Mouse (Mus musculus): ENCODE measurements around the gene Gins2. TPM values are rescaled to one million over a fixed set of nuclear protein-coding genes. Genes with fewer than 3 reads are reported as not detected.

The Gins2 gene
- 11.2 TPM for polyA plus RNA-seq (2012; fragmentation: generic; extraction: Trizol)

- Histone ChIP-seq H3K4me3 (peak within 1 kb of the TSS; percentile 31), H3ac (ENCODE audit: control insufficient read depth, insufficient read length) (peak within 1 kb of the TSS; percentile 0), H3K79me2 (ENCODE audit: control insufficient read depth, insufficient read depth) (peaks cover 5% of the 10 kb centered on the region), H3K36me3 (ENCODE audit: control insufficient read depth, insufficient read depth) (no peaks in the 10 kb centered on the region), H3K4me2 (ENCODE audit: low read depth) (peak within 1 kb of the TSS; percentile 97), H3K27me3 (ENCODE audit: control insufficient read depth, insufficient read depth, insufficient read length) (peaks cover 7% of the 10 kb centered on the region)
- no peak for TF ChIP-seq MYOD1 (IDR thresholded peaks at IDR 0.05; ENCODE audit: control insufficient read depth in 1 of 3, insufficient read length in 2 of 3, low read depth in 2 of 3)
- TF ChIP-seq POLR2A (IDR thresholded peaks at IDR 0.05; ENCODE audit: insufficient read length, low read depth): peak; percentile 65
- no peak for TF ChIP-seq POLR2AphosphoS2 (IDR thresholded peaks at IDR 0.05; ENCODE audit: insufficient read length, low read depth)
- peak; percentile 93 for TF ChIP-seq E2F4 (IDR thresholded peaks at IDR 0.05; ENCODE audit: insufficient read depth)
- peak; percentile 95 for TF ChIP-seq SRF (IDR thresholded peaks at IDR 0.05; ENCODE audit: control insufficient read depth, insufficient read length, low read depth)
Observed at GRCm38 (mm10) chr8:120588908-120589771, at the start of gene Gins2. Gins2 (minus strand) TSS chr8:120589304.

DNA sequence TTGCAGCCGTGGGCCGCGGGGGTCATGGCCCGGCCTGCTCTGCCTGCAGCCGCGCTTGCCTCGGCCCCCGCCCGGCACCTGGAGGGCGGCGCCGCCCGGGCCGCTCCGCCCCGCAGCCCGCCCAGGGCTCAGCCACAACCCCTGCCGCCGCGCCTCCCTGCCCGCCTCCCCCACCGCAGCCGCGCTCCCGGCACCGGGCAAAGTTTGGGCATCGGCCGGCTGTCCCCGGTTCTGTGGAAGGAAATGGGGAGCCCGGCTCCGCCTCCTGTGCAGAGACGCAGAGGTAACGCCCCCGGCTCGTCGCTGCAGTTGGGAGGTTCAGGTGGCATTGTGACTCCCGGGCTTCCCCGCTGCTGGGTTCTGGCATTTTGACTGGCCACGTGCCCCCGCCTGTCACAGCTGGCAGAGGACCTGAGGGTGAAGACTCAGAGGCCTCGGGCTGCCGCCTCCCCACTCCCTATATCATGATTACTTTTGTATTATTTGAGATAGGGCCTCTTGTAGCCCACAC is 45.3 kb upstream of the Gins2 start:
- Histone ChIP-seq H3ac (ENCODE audit: control insufficient read depth, insufficient read length) (no peak overlapping the region), H3K79me2 (ENCODE audit: control insufficient read depth, insufficient read depth) (no peaks in the 10 kb centered on the region), H3K36me3 (ENCODE audit: control insufficient read depth, insufficient read depth) (no peaks in the 10 kb centered on the region), H3K4me3 (peak overlapping the region; percentile 5), H3K4me2 (ENCODE audit: low read depth) (peak overlapping the region; percentile 81), H3K27me3 (ENCODE audit: control insufficient read depth, insufficient read depth, insufficient read length) (no peaks in the 10 kb centered on the region)
- no peak for TF ChIP-seq POLR2AphosphoS2 (IDR thresholded peaks at IDR 0.05; ENCODE audit: insufficient read length, low read depth)
- peak in 1 of 3 experiments; percentile 12 for TF ChIP-seq MYOD1 (IDR thresholded peaks at IDR 0.05; ENCODE audit: control insufficient read depth in 1 of 3, insufficient read length in 2 of 3, low read depth in 2 of 3)
- TF ChIP-seq USF1 (IDR thresholded peaks at IDR 0.05; ENCODE audit: low read depth): peak; percentile 52
- TF ChIP-seq REST (IDR thresholded peaks at IDR 0.05; ENCODE audit: insufficient read depth, insufficient read length): no peak
- TF ChIP-seq POLR2A (IDR thresholded peaks at IDR 0.05; ENCODE audit: insufficient read length, low read depth): peak; percentile 39

GRCm38 (mm10) chr8:120633665-120634271 is 44.7 kb upstream of the Gins2 start:
- TF ChIP-seq MYOD1 (IDR thresholded peaks at IDR 0.05; ENCODE audit: control insufficient read depth in 1 of 3, insufficient read length in 2 of 3, low read depth in 2 of 3) (no peak), CEBPB (IDR thresholded peaks at IDR 0.05; ENCODE audit: insufficient read depth, poor library complexity, severe bottlenecking) (no peak), SRF (IDR thresholded peaks at IDR 0.05; ENCODE audit: control insufficient read depth, insufficient read length, low read depth) (no peak), MAX (IDR thresholded peaks at IDR 0.05; ENCODE audit: low read depth) (no peak), TCF3 (IDR thresholded peaks at IDR 0.05; ENCODE audit: insufficient read length, low read depth) (no peak), REST (IDR thresholded peaks at IDR 0.05; ENCODE audit: insufficient read depth, insufficient read length) (no peak), POLR2AphosphoS2 (IDR thresholded peaks at IDR 0.05; ENCODE audit: insufficient read length, low read depth) (no peak), E2F4 (IDR thresholded peaks at IDR 0.05; ENCODE audit: insufficient read depth) (no peak), USF1 (IDR thresholded peaks at IDR 0.05; ENCODE audit: low read depth) (no peak), MYOG (IDR thresholded peaks at IDR 0.05; ENCODE audit: control insufficient read depth in 1 of 3, insufficient read depth in 1 of 3, insufficient read length in 2 of 3, low read depth in 2 of 3) (no peak), TCF12 (IDR thresholded peaks at IDR 0.05; ENCODE audit: insufficient read depth, poor library complexity, severe bottlenecking) (no peak), POLR2A (IDR thresholded peaks at IDR 0.05; ENCODE audit: insufficient read length, low read depth) (no peak)
- no peaks in the 10 kb centered on the region for H3K27me3 ChIP-seq (ENCODE audit: control insufficient read depth, insufficient read depth, insufficient read length)

GRCm38 (mm10) chr8:120632969-120633664 is 44.0 kb upstream of the Gins2 start:
- H3K36me3 ChIP-seq (ENCODE audit: control insufficient read depth, insufficient read depth): no peaks in the 10 kb centered on the region
- TF ChIP-seq POLR2A (IDR thresholded peaks at IDR 0.05; ENCODE audit: insufficient read length, low read depth): no peak
- no peak for TF ChIP-seq USF1 (IDR thresholded peaks at IDR 0.05; ENCODE audit: low read depth)
- no peak for TF ChIP-seq SRF (IDR thresholded peaks at IDR 0.05; ENCODE audit: control insufficient read depth, insufficient read length, low read depth)
- no peak for TF ChIP-seq CEBPB (IDR thresholded peaks at IDR 0.05; ENCODE audit: insufficient read depth, poor library complexity, severe bottlenecking)
- no peak for TF ChIP-seq TCF12 (IDR thresholded peaks at IDR 0.05; ENCODE audit: insufficient read depth, poor library complexity, severe bottlenecking)
- no peak for TF ChIP-seq E2F4 (IDR thresholded peaks at IDR 0.05; ENCODE audit: insufficient read depth)
- no peak for TF ChIP-seq MYOG (IDR thresholded peaks at IDR 0.05; ENCODE audit: control insufficient read depth in 1 of 3, insufficient read depth in 1 of 3, insufficient read length in 2 of 3, low read depth in 2 of 3)
- TF ChIP-seq MYOD1 (IDR thresholded peaks at IDR 0.05; ENCODE audit: control insufficient read depth in 1 of 3, insufficient read length in 2 of 3, low read depth in 2 of 3): no peak
- no peak for TF ChIP-seq MAX (IDR thresholded peaks at IDR 0.05; ENCODE audit: low read depth)
- no peak for TF ChIP-seq TCF3 (IDR thresholded peaks at IDR 0.05; ENCODE audit: insufficient read length, low read depth)
- no peak for TF ChIP-seq REST (IDR thresholded peaks at IDR 0.05; ENCODE audit: insufficient read depth, insufficient read length)
- TF ChIP-seq POLR2AphosphoS2 (IDR thresholded peaks at IDR 0.05; ENCODE audit: insufficient read length, low read depth): no peak
- no peaks in the 10 kb centered on the region for H3K27me3 ChIP-seq (ENCODE audit: control insufficient read depth, insufficient read depth, insufficient read length)
- H3K4me2 ChIP-seq (ENCODE audit: low read depth): no peak overlapping the region
- no peaks in the 10 kb centered on the region for H3K79me2 ChIP-seq (ENCODE audit: control insufficient read depth, insufficient read depth)
- H3ac ChIP-seq (ENCODE audit: control insufficient read depth, insufficient read length): no peak overlapping the region
- H3K4me3 ChIP-seq: no peak overlapping the region

More at GRCm38 (mm10) chr8:120633665-120634271, 44.7 kb upstream of the Gins2 start:
- peak overlapping the region; percentile 81 for H3K4me2 ChIP-seq (ENCODE audit: low read depth)
- no peak overlapping the region for H3ac ChIP-seq (ENCODE audit: control insufficient read depth, insufficient read length)
- peak overlapping the region; percentile 5 for H3K4me3 ChIP-seq
- H3K79me2 ChIP-seq (ENCODE audit: control insufficient read depth, insufficient read depth): no peaks in the 10 kb centered on the region
- no peaks in the 10 kb centered on the region for H3K36me3 ChIP-seq (ENCODE audit: control insufficient read depth, insufficient read depth)
